Mouse (Mus musculus) MEL (cell line): ENCODE measurements around the gene Rnd1.

Experiments
- CTCF ChIP-seq, 3 experiments: IDR thresholded peaks in 2 of 3; conservative IDR thresholded peaks in 1 of 3; 2 replicates each; pipeline ENCODE4 v1.5.1; 2011 to 2012; ENCODE audit warnings: low read length in 3 of 3, low read depth in 2 of 3, mild to moderate bottlenecking in 2 of 3, improper control_type of control experiment in 1 of 3, inconsistent platforms in 1 of 3, mixed read lengths in 1 of 3, moderate library complexity in 1 of 3; ENCODE audit not compliant: control insufficient read depth in 1 of 3, insufficient read depth in 1 of 3, poor library complexity in 1 of 3, severe bottlenecking in 1 of 3
- MXI1 ChIP-seq: IDR thresholded peaks from 2 replicates; pipeline ENCODE4 v1.6.1; 2011; ENCODE audit warnings: mild to moderate bottlenecking, low read depth, low read length, improper control_type of control experiment
- POLR2A ChIP-seq, 2 experiments: IDR thresholded peaks; 2 replicates each; pipeline ENCODE4 v1.6.1; 2011 to 2012; ENCODE audit warnings: low read length in 2 of 2, mild to moderate bottlenecking in 2 of 2, control low read depth in 1 of 2, improper control_type of control experiment in 1 of 2, low read depth in 1 of 2, moderate library complexity in 1 of 2; ENCODE audit not compliant: control insufficient read depth in 1 of 2, insufficient read depth in 1 of 2, poor library complexity in 1 of 2
- TBP ChIP-seq: IDR thresholded peaks from 2 replicates; pipeline ENCODE4 v1.8.0; 2011; ENCODE audit warnings: low read depth, low read length, improper control_type of control experiment
- ZMIZ1 ChIP-seq: IDR thresholded peaks from 2 replicates; pipeline ENCODE4 v1.6.1; 2012; ENCODE audit warnings: low read depth, mild to moderate bottlenecking, inconsistent platforms, low read length, improper control_type of control experiment, moderate library complexity

- TF ChIP-seq ZMIZ1 (no peak), CTCF (IDR thresholded peaks at IDR 0.05 in 2 of 3, conservative IDR thresholded peaks at IDR 0.05 in 1 of 3; ENCODE audit: control insufficient read depth in 1 of 3, insufficient read depth in 1 of 3, low read depth in 2 of 3, low read length in 3 of 3, poor library complexity in 1 of 3, severe bottlenecking in 1 of 3) (no peak), MXI1 (no peak; the same call in 1 of the 2 replicates), POLR2A (IDR thresholded peaks at IDR 0.05; ENCODE audit: control insufficient read depth in 1 of 2, insufficient read depth in 1 of 2, low read depth in 1 of 2, low read length in 2 of 2, poor library complexity in 1 of 2) (no peak), TBP (no peak)
Measured at GRCm38 (mm10) chr15:98677977-98678376, 716 bp upstream of the Rnd1 start.
